Mouse (Mus musculus): ENCODE results near the gene Lmx1b.

- TF ChIP-seq CTCF (IDR thresholded peaks at IDR 0.05; ENCODE audit: low read depth), result peak; percentile 60
- TF ChIP-seq EP300 (IDR thresholded peaks at IDR 0.05; ENCODE audit: low read depth), result no peak
Observed at GRCm38 (mm10) chr2:33569240-33569639, 71.1 kb downstream of the Lmx1b start.
